Mouse (Mus musculus) brain, embryonic 14.5 days (tissue): ENCODE measurements around the gene Klk1b8. TPM values are rescaled to one million over a fixed set of nuclear protein-coding genes. Genes with fewer than 3 reads are reported as not detected.
A peak's percentile ranks its signal among the peaks of the same experiment; 100 is the strongest.

Experiments used
- DNase-seq: peaks from one replicate; pipeline ENCODE4 v3.0.0-alpha.2; 2011; ENCODE audit warnings: low read depth
- CTCF ChIP-seq: fragments of 200-500 bp; IDR thresholded peaks from 2 replicates; pipeline ENCODE4 v1.5.1; 2012; ENCODE audit warnings: inconsistent platforms, mild to moderate bottlenecking, moderate library complexity, borderline replicate concordance; ENCODE audit not compliant: insufficient read depth, insufficient read length; ENCODE audit errors: extremely low read depth
- POLR2A ChIP-seq: fragments of 200-500 bp; IDR thresholded peaks from 2 replicates; pipeline ENCODE4 v1.6.1; 2012; ENCODE audit warnings: mild to moderate bottlenecking, inconsistent platforms, borderline replicate concordance; ENCODE audit not compliant: poor library complexity, insufficient read depth, insufficient read length, severe bottlenecking; ENCODE audit errors: extremely low read depth
- polyA plus RNA-seq: library from polyadenylated mRNA; depleted of rRNA; stranded (reverse); fragments of >200 nt; gene quantifications from 2 replicates; pipeline ENCODE4 v1.2.3, GENCODE M21; 2012; rRNA removed

Klk1b8 gene
- polyA plus RNA-seq: not detected in 2 replicates

- no peak for DNase-seq
- TF ChIP-seq POLR2A: no peak
- TF ChIP-seq CTCF: no peak
These were observed at the start of gene Klk1b8 for GRCm38 (mm10) chr7:43950364-43950763. TSS of gene Klk1b8 (plus strand) at chr7:43950664.

GRCm38 (mm10) chr7:43914821-43915220, 35.6 kb upstream of the Klk1b8 start:
- no peak for TF ChIP-seq CTCF
- no peak for TF ChIP-seq POLR2A
- no peak for DNase-seq

- TF ChIP-seq CTCF: no peak
- TF ChIP-seq POLR2A: no peak
- DNase-seq: no peak
These were observed 32.0 kb upstream of the Klk1b8 start for GRCm38 (mm10) chr7:43918426-43918825.

GRCm38 (mm10) chr7:43918871-43919270, 31.6 kb upstream of the Klk1b8 start:
- no peak for DNase-seq
- TF ChIP-seq POLR2A: no peak
- TF ChIP-seq CTCF: no peak

GRCm38 (mm10) chr7:43919559-43920451, 30.7 kb upstream of the Klk1b8 start:
- peak; percentile 79 for DNase-seq
- TF ChIP-seq POLR2A (no peak), CTCF (peak; percentile 96)

- DNase-seq: no peak
- TF ChIP-seq POLR2A: no peak
These were observed 29.9 kb upstream of the Klk1b8 start for GRCm38 (mm10) chr7:43920582-43920981.

- no peak for DNase-seq
- no peak for TF ChIP-seq CTCF
- no peak for TF ChIP-seq POLR2A
These were observed 29.4 kb upstream of the Klk1b8 start for GRCm38 (mm10) chr7:43921087-43921486.

- no peak for TF ChIP-seq CTCF
- no peak for TF ChIP-seq POLR2A
- DNase-seq: no peak
These were observed 28.5 kb upstream of the Klk1b8 start for GRCm38 (mm10) chr7:43921941-43922340.

GRCm38 (mm10) chr7:43925985-43926384, 24.5 kb upstream of the Klk1b8 start:
- TF ChIP-seq CTCF (peak; percentile 37; the same call in 1 of the 2 replicates), POLR2A (no peak)
- DNase-seq: peak; percentile 14

- TF ChIP-seq POLR2A: no peak
- peak; percentile 49; the same call in 1 of the 2 replicates for TF ChIP-seq CTCF
- peak; percentile 37 for DNase-seq
These were observed 21.9 kb upstream of the Klk1b8 start for GRCm38 (mm10) chr7:43928521-43928920.

- DNase-seq: no peak
- TF ChIP-seq CTCF (no peak), POLR2A (no peak)
These were observed 18.1 kb upstream of the Klk1b8 start for GRCm38 (mm10) chr7:43932337-43932736.

- DNase-seq: no peak
- no peak for TF ChIP-seq CTCF
- TF ChIP-seq POLR2A: no peak
These were observed 17.0 kb upstream of the Klk1b8 start, which contains the start of gene Klk15 for GRCm38 (mm10) chr7:43933440-43933839. TSS of gene Klk15 (plus strand) at chr7:43933740.

- no peak for DNase-seq
- TF ChIP-seq POLR2A: no peak
- no peak for TF ChIP-seq CTCF
These were observed 15.7 kb upstream of the Klk1b8 start for GRCm38 (mm10) chr7:43934747-43935146.
